Mouse (Mus musculus) heart, postnatal 0 days (tissue): Measurements from ENCODE around the gene Vezf1.

Experiments used
- CTCF ChIP-seq: IDR thresholded peaks from 2 replicates; pipeline ENCODE4 v1.5.1; 2016; ENCODE audit warnings: antibody characterized with exemption, control low read depth, low read depth
- EP300 ChIP-seq: IDR thresholded peaks from 2 replicates; pipeline ENCODE4 v1.6.1; 2016; ENCODE audit warnings: antibody characterized with exemption, low read depth

- TF ChIP-seq CTCF: no peak
- TF ChIP-seq EP300: no peak
These were observed 5.3 kb downstream of the Vezf1 start for GRCm38 (mm10) chr11:88073343-88073875.
